Mouse (Mus musculus): ENCODE measurements around the gene Cdkal1.
A peak's percentile ranks its signal among the peaks of the same experiment; 100 is the strongest.

Cdkal1 gene

DNA sequence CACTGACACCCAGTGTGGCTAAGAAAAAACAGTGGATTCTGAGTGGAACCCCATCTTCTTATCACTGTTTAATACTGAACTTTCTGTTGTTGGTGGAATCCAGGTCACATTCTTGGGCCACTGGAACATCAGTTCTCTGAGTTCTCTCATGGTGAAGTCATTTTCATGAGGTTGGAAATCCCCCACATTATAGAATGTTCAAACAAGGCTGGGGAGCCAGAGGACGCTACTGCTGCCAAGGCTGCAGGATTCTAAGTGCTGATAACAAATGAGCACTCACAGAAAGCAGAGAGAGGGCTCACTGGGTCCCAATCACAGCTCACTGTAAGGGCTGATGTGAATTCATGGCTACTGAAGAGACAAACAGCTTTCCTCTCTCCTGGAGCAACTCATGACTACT, 280.7 kb downstream of the Cdkal1 start:
- no peak for DNase-seq

DNA sequence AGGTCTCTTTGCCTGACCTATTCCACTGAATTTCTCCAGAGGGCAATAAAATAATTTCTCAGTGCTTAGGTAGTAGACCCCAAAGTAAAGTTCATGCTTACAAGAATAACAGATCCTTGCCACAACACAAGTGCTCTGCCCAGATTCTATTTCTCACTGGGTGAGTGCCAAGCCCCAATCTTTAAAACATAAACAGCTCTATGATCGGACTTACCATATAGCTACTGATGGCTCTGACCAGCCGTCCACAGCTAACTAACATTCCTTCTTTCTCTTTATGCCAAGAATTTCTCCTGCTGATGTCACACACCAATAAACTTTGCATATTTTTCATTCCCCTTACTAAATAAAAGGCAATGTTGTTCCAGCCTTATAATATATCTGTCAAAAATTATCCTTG, 283.0 kb downstream of the Cdkal1 start:
- DNase-seq = no peak

DNA sequence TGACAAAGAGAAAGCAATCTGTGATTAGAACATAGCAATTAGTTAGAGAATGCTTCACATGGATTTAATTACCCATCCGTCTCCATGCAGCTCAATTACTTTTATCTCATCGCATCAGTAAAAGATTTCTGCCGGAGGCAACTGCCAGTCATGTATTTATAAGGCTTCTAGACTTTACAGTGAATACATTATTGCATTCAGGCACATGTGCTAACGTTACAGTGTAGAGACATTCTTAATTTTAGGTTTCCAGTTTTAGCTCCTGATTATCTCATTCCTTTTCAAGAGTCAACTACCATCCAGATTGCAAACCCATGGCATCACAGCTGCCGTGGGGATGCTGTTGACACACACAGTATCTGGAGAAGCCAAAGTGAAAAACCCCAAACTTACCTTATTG, 289.8 kb downstream of the Cdkal1 start:
- DNase-seq = no peak

DNA sequence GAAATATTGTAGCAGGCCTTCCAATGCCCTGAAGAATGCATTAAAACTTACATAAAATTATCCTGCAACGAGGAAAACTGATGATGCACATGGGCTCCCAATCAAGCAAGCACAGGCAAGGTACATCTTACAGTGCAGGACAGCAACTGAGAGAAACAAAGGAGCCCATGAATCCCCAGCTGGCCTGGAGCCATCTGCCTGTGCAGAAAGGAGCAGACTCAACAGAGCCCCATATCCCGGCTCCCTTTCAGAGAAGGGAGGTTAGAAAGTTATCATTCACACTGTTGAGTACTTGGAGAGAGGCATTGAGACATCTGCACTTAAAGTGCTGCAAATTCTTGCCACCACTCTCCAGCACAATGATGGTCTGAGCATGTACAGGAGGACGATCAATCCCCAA, 296.3 kb downstream of the Cdkal1 start:
- DNase-seq = no peak

DNA sequence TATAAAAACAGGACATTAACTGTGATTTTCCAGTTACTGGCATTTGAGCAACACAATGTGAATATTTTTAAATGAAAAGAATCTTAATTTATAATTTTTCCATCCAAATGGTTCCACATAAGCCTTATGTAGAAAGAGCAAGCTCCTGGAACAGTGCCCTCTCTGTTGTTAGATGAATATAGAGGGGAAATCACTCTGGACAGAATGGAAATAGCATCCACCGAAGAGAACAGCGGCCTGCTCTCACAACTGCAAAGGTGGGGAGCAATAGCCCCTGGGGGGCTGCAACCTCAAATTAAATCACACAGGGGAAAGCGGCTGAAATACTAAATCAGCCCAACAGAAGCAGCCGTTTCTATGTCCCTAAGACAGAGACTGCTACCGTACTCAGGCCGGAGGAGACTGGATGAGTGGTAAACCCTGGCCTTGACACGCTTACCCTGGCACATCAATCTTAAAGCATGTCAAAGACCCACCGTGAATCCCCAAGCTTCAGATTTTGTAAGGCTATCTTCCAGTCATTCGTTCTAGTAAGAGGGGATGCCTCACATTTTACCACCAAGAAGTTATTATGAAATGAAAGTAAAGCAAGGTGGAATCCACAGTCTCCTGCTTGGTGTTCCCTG, 300.2 kb downstream of the Cdkal1 start:
- DNase-seq = no peak

DNA sequence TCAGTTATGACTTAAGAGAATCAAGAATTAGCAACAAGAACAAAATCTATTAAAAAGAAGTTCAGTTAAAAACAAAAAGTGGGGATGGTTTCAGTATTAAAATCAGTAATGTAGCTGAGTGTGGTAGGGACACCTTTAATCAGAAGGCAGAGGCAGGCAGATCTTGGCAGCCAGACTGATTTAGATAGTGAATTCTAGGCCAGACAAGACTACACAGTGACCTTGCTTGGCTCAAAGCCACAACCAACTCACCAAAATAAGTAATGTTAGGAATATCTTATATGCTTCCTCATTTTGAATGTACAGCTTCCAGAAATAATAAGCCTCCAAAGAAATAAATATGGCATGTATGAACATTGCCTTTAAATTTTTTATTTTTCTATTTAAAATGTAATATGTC, 301.7 kb downstream of the Cdkal1 start:
- no peak for DNase-seq

DNA sequence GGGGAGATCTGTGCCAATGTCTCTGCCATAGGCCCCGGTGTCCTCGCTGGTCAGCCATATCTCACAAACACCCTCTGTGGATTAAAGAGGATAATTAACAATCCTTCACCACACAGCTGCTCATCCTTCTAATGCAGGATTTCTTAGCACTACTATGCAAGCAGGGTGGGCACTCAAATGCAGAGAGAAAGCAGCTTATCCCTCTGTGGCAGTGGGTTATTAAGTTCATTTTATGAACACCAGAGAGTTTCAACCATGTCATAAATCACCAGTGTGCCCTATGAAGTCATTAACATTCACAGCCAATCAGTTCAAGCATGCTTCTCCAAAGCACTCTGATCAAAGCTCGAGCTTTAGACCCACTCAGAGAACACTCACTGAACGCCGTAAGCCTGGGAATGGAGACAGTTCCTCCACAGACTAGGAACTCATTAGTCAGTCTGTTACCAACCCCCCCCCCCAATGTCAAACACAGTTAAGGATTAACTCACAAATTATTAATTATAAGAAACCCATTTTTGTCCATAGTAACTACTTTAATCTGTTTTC, 303.1 kb downstream of the Cdkal1 start:
- no peak for DNase-seq

DNA sequence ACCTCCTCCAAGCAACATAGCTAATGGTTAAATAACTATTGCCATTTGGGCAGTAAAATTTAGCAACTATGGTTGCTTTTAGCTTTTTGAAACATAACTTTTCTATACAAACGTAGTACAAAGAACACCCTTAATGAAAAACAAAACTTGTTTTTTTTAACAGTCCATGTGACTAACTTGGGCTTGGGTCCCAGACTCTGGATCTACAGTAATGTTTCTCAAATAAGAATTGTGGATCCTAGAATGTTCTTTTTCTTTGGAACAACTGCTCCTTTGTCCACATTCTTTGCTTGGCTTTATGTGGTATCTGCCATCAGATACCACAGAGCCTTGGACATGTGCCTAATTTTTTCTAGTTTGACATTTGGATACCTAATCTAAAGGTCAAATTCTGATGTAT, 304.6 kb downstream of the Cdkal1 start:
- no peak for DNase-seq

DNA sequence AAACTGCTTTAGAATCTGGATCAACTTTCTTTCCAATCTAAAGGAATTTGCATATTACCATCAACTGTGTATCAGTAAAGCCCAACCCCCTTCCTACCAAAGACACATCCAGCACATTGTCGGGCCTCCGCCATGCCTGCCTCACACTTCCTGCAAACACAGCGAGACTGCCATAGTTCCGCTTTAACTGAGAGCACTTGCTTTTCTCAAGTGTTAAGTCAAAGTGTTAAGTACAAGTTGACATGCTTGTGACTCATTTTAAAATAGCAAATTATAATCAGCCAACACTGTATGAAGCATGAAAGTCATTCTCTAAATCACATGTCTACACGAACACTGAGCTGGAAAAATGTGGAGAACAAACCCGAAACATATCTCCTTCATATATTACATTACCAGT, 305.3 kb downstream of the Cdkal1 start:
- no peak for DNase-seq

DNA sequence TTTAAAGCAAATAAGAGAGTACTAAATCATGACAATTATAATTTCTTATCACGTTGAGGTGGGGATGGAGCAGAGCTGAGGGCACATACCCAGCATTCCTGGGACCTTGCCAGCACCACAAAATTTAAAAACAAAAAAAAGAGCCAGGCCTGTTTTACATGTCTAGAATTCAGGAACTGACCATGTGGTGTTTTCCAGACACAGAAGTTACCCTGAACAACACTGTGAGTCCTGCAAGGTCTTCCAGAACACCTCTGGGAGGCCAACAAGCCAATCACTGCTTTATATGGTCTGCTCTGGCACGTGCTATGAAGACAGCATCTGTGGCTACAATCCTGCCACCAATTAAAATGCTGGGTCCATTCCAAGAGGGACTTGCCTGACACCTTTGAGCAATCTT, 305.7 kb downstream of the Cdkal1 start:
- no peak for DNase-seq

DNA sequence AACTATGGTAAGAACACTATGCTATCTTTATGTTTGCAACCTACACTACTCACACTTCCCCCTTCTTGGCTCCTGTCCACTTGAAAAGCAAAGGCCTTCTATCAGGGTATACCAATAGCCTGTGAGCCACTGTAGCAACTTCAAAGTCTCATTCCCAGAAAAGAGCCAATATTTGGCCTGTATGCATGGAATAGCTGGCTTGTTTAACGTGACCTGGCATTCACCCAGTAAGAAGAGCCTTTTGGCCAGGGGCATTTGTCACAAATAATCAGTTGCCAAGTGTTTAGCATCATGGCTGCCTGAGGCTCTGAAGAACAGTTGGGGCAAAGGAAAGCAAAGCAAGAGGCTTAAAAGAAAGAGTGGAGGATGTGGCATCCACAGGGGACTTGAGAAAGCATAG, 317.6 kb downstream of the Cdkal1 start:
- DNase-seq = no peak

DNA sequence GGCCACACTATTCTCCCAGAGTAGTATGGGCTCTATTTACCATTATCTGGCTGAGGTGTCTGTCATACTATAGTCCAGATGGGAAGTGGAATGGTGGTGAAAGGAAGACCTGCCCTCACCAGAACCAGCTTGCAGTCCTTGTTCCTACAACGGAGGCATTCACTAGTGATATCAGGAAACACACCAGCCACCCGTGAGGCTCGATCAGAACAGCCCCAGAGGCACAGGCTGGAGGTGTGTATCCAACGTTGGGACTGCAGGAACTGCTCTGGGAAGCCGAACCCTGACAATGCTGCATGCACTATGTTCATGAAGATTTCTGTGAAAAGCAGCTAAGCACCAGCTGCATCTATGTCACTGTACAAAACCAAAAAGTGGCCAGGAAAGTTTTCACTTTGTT, 321.9 kb downstream of the Cdkal1 start:
- DNase-seq = no peak

DNA sequence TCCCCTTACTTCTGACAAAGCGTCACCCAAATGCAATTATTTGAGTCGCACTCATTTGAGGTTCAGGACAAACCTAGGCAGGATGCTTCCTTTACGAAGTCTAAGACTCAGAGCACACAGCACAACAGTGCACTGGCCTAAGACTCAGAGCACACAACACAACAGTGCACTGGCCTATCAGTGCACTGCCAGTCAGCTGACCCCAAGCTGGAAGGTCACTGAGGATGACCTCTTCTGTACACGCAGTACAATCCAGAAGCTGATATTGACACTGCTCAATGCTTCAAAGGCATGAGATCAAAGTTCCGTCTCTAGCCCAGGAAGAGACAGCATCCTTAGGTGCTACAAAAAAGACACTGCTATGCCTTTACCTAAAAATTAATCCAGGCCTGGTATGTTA, 327.1 kb downstream of the Cdkal1 start:
- DNase-seq = no peak

DNA sequence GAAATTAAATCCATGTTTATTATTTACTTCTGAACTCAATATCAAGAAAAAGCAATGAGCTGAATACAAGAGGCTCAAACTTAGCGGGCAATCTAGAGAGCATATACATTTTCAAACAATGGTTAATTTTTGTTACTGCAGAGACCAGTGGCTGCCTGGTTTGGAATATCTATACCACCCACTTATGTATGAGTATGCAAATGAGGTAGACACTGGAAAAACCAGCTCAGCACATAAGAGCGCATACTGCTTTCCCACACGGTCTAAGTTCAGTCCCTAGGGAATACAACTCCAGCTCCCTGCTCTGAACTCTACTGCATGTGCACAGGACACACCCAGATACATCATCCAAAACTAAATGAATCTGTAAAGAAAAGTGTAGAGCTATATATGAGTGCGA, 334.2 kb downstream of the Cdkal1 start:
- no peak for DNase-seq

DNA sequence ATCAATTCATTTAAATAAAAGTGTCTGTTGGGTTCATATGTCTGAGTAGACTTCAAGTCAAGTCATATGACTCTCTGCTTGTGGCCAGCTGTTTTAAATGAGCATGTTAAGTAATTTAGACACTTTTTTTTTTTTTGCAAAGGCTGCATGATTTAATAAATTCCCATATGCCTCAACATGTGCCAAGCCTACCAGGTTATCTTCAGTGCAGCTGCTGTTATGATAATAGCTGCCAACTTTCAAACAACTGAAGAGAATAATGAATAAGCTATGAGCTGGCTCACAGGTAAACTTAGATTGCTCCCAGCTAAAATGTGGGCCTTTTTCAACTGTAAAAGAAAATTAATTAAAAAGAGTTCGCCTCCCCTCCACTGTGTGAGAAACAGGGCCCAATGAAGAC, 341.4 kb downstream of the Cdkal1 start:
- no peak for DNase-seq

DNA sequence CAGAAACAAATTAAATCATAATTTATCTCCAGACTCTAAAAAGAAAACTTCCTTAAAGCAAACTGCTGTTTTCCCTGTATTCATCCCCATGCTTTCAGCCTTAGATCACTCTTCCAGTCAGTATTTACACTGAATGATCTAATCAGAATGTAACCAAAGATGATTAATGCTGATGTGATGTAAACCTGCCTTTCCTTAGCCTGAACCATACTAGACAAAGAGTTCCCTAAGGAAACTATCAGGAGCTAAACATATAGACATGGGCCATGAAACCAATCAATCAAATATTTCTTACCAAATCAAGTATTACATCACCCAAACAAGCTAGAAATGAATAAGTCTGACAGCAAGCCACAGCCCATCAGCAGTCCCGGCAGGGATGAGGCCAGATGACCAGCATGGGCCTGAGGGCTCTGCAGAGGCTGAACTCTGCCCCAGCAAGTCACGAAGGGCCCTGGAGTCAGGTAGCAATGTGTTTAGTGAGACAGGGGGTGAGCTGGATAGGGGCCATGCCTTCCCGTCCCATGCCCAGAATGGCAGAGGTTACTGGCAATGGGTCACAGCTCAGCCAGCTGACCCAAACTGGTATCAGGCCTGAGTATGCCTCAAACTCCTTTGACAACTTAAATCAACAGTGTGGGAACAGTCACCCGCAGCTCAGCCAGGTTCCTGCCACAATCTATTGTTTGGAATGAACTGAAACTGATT, 350.5 kb downstream of the Cdkal1 start:
- DNase-seq = no peak

DNA sequence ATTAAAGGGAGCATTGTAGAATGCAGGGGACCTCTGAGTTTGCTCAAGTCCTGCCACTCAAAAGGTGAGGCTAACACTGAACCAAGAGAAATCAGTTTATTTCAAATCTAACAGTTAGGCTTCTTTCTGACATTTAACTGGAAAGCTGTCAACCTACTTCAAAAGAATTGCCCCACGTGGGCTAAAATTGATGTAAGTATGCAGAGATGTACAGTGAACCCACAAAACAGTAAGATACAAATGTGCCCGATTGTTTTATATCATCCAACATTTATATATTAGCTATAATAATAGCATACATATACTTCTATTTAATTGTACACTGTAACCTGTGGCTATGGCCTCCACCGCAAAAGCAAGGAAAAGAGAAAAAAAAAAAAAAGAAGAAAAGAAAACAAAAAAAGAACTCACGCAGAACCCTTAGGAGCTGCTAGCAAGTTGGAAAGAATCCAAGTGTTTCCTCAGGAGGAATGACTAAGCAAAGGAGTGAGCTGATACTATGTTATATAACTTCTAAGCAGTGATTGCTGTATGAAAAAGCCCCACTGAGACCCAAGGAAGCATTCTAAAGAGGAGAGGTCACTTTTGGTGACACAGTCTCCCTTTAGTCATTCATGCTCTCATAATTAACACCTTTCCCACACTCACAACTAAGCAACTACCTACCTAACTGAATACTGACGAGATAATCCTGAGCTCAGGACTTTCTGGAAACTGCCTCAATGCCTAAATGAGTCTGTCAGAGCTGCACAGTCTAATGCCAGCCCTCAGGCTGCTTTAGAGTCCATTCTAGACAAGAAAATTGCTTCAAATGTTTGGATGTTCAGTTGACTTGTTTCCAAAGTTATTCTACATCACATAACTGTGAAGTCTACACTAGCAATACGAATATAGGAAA, 352.1 kb downstream of the Cdkal1 start:
- DNase-seq = no peak

DNA sequence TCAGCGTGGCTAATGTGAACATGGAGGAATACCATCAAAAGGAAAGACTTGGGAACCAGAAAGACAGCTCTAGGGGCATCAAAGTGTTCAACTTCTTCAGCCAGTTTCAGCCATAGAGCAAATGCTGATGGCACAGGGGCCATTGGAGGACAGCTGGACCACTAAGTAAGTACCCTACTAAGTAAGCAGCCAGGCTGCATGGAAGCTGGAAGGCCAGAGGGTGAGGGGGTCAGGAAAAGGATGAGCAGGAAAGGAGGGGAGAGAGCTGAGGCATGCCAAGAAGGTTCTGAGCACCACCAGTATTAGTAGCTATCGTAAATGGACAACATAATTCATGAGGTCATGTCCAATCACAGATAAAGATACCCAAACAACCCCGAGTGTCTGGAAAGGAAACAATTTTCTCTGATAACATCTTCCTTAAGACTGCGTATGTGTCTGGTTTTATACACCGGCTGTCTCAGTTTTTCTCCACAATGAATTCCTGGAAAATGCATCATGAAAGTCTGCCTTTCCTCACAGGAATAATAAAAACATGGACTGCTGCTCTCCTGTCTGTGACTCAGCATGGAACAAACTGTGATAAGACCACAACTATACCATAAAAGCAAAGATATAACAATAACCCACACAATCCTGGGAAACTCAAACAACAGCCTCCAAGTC, 352.9 kb downstream of the Cdkal1 start:
- no peak for DNase-seq

DNA sequence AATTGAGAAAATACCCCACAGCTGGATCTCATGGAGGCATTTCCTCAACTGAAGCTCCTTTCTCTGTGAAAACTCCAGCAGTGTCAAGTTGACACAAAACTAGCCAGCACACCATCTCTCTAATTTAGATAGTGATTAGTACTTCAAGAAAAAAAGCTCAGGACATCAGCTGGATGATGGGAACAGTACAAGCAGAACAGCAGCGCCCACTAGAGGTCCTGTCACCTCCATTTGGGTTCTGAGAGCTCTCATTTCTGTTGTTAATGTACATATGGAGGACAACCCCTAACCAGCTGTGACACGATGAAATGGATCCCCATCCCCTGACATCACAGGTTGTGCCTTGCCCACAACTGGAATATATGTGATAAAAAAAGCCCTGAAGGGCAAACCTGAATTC, 354.3 kb downstream of the Cdkal1 start:
- peak in 1 of 2 experiments; percentile 5 for DNase-seq

DNA sequence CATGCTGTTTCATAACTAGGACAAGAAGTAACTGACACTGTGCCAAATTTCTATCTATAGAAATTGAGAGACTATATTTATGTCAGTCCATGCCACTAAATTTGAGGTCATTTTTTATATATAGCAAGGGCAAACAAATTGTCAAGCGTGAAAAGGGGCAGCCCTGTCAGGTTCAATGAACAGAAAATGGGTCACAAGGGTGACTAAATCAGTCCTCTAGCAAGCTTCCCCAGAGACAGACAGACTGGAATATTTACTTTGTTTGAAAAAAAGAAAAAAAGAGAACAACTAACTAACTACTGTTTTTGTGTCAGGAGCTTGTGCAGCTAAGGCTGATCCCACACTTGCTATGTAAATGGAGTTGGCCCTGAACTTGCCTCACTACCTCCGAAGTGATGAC, 355.7 kb downstream of the Cdkal1 start:
- no peak for DNase-seq

DNA sequence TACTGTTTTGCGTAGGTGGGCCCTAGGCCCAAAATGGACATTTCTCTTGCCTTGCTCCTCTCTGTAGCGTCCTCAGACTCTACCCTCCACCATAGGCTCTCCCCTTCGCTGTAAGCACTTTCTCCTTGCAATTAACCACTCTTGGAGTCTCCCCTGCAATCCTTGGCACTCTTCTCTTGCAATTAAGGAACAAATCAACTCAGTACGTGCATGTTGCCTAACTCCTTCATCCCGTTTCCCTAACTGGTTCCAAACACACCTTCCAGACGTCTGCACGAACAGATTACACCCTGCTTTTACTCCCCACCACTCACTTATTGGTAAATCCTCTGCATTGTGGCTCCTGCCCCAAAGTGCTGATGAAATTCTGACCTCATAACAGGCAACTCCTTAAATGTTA, 358.2 kb downstream of the Cdkal1 start:
- no peak for DNase-seq

DNA sequence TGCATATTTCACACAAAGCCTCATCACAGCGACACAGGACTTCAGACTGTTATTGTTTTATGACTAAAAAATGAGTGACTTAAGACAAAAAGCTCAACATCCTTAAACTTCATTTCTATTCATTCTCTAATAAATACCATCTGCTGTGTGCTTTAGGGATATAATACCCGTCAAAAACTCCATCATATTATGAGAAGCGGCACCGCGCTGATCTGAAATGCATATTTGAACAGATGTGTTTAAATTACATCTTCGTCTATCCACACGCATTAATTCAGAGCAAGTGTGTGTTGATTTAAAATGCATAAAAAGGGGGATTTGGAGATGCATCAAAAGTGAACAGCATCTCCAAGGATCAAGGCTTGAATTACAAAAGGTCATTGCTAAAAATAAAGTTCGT, 365.1 kb downstream of the Cdkal1 start:
- no peak for DNase-seq

DNA sequence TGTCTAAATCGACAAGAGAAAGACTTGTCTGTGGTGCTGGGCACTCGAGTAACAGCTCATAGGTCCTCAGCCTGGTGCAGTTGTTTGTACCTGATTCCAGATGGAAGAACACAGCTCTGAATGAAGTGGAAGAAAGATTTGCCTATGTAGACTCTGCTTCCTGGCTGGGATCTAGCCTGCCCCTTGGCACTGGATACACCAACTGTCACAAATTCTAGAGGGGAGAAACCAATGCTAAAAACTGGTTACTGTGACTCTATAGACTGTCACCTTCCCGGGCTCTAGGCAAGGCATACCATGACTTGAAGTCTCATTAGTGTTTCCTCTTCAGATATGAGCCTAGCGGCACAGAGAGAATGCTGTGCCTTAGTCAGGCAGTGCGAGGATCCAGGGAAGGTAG, 366.0 kb downstream of the Cdkal1 start:
- no peak for DNase-seq

Data from thymus, postnatal 36 days (tissue).